7 mouse cellular contexts compared by ENCODE assay signal in genomic region chr7:98321083-98321482, GRCm38 (mm10). TPM values are rescaled to one million over a fixed set of nuclear protein-coding genes. Genes with fewer than 3 reads are reported as not detected.
DNase-seq lines count a peak whose midpoint lies in the region; ATAC-seq lines count a peak whose summit lies in the region.

Gene Acer3, minus strand, starts transcription at chr7:98321208.

- no peaks in the 10 kb centered on the region for H3K36me3 ChIP-seq in forebrain, embryonic 12.5 days (replicated peaks)
- H3K36me3 ChIP-seq in midbrain, embryonic 12.5 days, result no peaks in the 10 kb centered on the region

- no peak for DNase-seq in urinary bladder, adult 2 months (ENCODE audit: low spot score)
- DNase-seq in urinary bladder, postnatal 36 days (ENCODE audit: low spot score in 2 of 2), result no peak
- no peak for DNase-seq in layer of hippocampus, postnatal 10 days (ENCODE audit: low spot score in 2 of 2)
- DNase-seq in thymus, postnatal 4 days, result no peak
- no peak for DNase-seq in spleen, adult 12 weeks (ENCODE audit: low spot score)

- no peak within 1 kb of the TSS for H3K27ac ChIP-seq in forebrain, embryonic 12.5 days
- H3K27ac ChIP-seq in midbrain, embryonic 12.5 days (replicated peaks), result no peak within 1 kb of the TSS

- H3K27me3 ChIP-seq in forebrain, embryonic 12.5 days, result peaks cover under 1% of the 10 kb centered on the region; the same call in 1 of the 2 replicates
- no peaks in the 10 kb centered on the region for H3K27me3 ChIP-seq in midbrain, embryonic 12.5 days

- H3K9ac ChIP-seq in forebrain, embryonic 12.5 days, result no peak within 1 kb of the TSS
- no peak within 1 kb of the TSS for H3K9ac ChIP-seq in midbrain, embryonic 12.5 days (replicated peaks)

- H3K4me3 ChIP-seq in forebrain, embryonic 12.5 days (replicated peaks), result no peak within 1 kb of the TSS
- no peak within 1 kb of the TSS for H3K4me3 ChIP-seq in midbrain, embryonic 12.5 days

- peaks cover 7% of the 10 kb centered on the region for H3K4me1 ChIP-seq in forebrain, embryonic 12.5 days
- peaks cover 11% of the 10 kb centered on the region for H3K4me1 ChIP-seq in midbrain, embryonic 12.5 days

- no peak for ATAC-seq in forebrain, embryonic 12.5 days (ENCODE audit: low FRiP score)
- ATAC-seq in midbrain, embryonic 12.5 days (ENCODE audit: low FRiP score, low read depth), result no peak

- no peaks in the 10 kb centered on the region for H3K9me3 ChIP-seq in forebrain, embryonic 12.5 days
- H3K9me3 ChIP-seq in midbrain, embryonic 12.5 days, result no peaks in the 10 kb centered on the region

- no peak within 1 kb of the TSS for H3K4me2 ChIP-seq in forebrain, embryonic 12.5 days
- H3K4me2 ChIP-seq in midbrain, embryonic 12.5 days (replicated peaks), result no peak within 1 kb of the TSS

- WGBS in forebrain, embryonic 12.5 days, result 87% methylated on average over 2 of the region's 2 CpGs
- WGBS in midbrain, embryonic 12.5 days, result 89% methylated on average over 2 of the region's 2 CpGs

RNA-seq across cellular contexts. Expression of gene Acer3, which starts in this region (rescaled TPM):
- 26.7 and 32.4 TPM in 2 replicates for polyA plus RNA-seq in urinary bladder, adult 2 months (2012; rRNA removed)
- polyA plus RNA-seq in forebrain, embryonic 12.5 days (2016; fragmentation: Nextera tagmentation; extraction: Ambion mirVana), result 10.6 and 11.7 TPM in 2 replicates
- 10 to 100 TPM; 14.7 to 17.8 TPM for total RNA-seq in layer of hippocampus, postnatal 10 days (2021)
- polyA plus RNA-seq in midbrain, embryonic 12.5 days (2016; fragmentation: Nextera tagmentation; extraction: Ambion mirVana), result 16.0 and 16.5 TPM in 2 replicates
